Mouse (Mus musculus): ENCODE measurements at regions not wholly inside any gene's neighbourhood (a gene's known extent, or its start where the extent isn't known, plus 50 kb on each side); places are given as distances from the start of the nearest gene placed in this dataset.
A peak's percentile ranks its signal among the peaks of the same experiment; 100 is the strongest.
"Not testable (repeated sequence)": the region's sequence is repeated elsewhere in the genome, so short reads cannot be mapped to it uniquely, and the experiment has no call there.

DNA sequence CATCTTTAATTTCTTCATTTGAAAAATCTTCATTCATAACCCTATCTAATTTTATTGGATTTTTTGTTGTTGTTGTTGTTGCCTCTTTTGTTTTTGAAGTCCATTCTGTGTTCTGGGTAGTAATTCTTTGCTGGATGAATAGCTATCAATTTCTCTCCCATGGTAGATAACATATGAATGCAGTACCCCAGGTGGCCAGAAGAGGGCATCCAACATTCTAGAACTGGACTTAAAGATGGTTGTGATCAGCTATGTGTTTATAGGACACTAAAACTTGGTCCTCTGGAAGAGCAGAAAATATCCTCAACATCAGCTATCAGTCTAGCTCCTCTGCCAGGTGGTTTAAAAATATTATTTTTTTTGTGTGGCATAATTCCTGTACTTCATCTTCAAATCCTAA, 73.0 kb downstream of the Prl2c3 start:
- H3K9me3 ChIP-seq; ATAC-seq (ENCODE audit: borderline replicate concordance, extremely low read depth, low FRiP score, low TSS enrichment); H3K36me3 ChIP-seq; H3K4me1 ChIP-seq; H3K27me3 ChIP-seq; H3K4me2 ChIP-seq; H3K9ac ChIP-seq; H3K27ac ChIP-seq; H3K4me3 ChIP-seq: not testable (repeated sequence)

DNA sequence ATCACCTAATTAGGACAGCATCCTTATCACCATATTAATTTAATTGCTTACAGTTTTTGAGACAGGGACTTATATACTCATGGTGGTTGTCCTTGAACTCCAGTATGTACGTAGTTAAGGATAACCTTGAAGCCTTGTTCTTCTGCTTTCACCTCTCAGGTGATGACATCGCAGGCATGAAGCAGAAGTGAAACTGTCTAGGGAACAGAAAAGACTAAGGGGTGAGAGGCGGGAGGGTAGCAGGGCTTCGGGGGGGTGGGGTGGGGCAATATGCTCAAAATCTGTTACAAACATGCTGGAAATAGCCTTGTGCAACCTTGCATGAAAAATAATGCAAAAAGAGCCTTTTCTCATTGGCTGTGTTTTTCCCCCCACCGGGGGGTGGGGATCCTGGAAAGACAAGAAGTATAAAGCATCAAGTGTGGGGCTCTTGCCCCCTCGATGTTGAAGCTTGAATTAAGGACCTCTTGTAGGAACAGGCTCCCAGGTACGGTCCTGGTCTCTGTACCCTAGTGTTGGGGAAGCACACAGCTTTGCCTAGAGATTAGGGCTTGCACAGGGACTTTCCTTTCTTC, 81.8 kb downstream of the Prl2c3 start:
- not testable (repeated sequence) for H3K4me1 ChIP-seq; H3K4me3 ChIP-seq; H3K9me3 ChIP-seq; H3K36me3 ChIP-seq; H3K27ac ChIP-seq; H3K27me3 ChIP-seq; H3K9ac ChIP-seq; H3K4me2 ChIP-seq; ATAC-seq (ENCODE audit: borderline replicate concordance, extremely low read depth, low FRiP score, low TSS enrichment)
- WGBS: 88% methylated on average over 7 of the region's 7 CpGs

GRCm38 (mm10) chr13:12711471-12712273, 88.2 kb downstream of the Prl2c3 start:
- H3K9ac ChIP-seq: no peak overlapping the region
- no peak overlapping the region for H3K4me3 ChIP-seq
- no peaks in the 10 kb centered on the region for H3K27me3 ChIP-seq
- no peak overlapping the region for H3K27ac ChIP-seq
- 65% methylated on average over 7 of the region's 7 CpGs for WGBS
- ATAC-seq (ENCODE audit: borderline replicate concordance, extremely low read depth, low FRiP score, low TSS enrichment): no peak
- no peaks in the 10 kb centered on the region for H3K36me3 ChIP-seq
- H3K9me3 ChIP-seq: no peaks in the 10 kb centered on the region
- H3K4me2 ChIP-seq: no peak overlapping the region
- H3K4me1 ChIP-seq: no peaks in the 10 kb centered on the region

- not testable (repeated sequence) for H3K36me3 ChIP-seq
- H3K4me3 ChIP-seq: peak overlapping the region; percentile 23
Observed at GRCm38 (mm10) chr13:12702804-12703612, 96.9 kb downstream of the Prl2c3 start.

DNA sequence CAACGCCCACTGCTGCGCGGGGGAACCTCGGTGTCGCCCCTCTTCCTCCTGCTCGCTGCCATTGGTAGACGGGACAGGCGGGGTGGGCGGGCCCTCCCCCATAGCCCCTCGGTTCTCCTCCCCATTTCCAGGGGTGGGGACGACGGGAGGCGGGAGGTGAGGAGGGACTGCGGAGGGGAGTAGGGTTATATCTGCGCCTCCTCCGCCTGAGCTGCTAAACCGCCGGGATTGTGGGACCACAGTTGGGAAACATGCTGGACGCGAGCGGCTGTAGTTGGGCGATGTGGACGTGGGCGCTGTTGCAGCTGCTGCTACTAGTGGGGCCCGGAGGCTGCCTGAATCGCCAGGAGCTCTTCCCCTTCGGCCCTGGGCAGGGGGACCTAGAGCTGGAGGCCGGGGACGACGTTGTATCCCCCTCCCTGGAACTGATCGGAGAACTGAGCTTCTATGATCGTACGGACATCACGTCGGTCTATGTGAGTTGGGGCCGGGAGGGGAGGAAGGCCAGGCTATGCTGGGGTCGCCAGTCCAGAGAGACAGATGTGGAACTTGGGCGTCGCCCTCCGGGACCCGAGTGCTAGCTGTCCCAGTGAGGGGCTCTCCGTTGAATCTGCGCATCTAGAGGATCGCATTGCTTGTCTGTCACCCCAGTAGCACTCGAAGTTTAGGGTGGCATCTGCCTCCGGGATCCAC, 97.6 kb downstream of the Prl2c3 start:
- H3K9me3 ChIP-seq, H3K9ac ChIP-seq, H3K36me3 ChIP-seq, H3K4me1 ChIP-seq, H3K27me3 ChIP-seq, H3K27ac ChIP-seq: not testable (repeated sequence)
- Histone ChIP-seq H3K4me3 (peak overlapping the region; percentile 31), H3K4me2 (peak overlapping the region; percentile 49)
- peak; percentile 85 for ATAC-seq (ENCODE audit: borderline replicate concordance, extremely low read depth, low FRiP score, low TSS enrichment)
- under 1% methylated on average over 28 of the region's 46 CpGs for WGBS

More at GRCm38 (mm10) chr13:12702804-12703612, 96.9 kb downstream of the Prl2c3 start:
- not testable (repeated sequence) for H3K9me3 ChIP-seq, H3K27ac ChIP-seq, H3K27me3 ChIP-seq, H3K4me1 ChIP-seq, H3K9ac ChIP-seq
- peak; percentile 58 for ATAC-seq (ENCODE audit: borderline replicate concordance, extremely low read depth, low FRiP score, low TSS enrichment)
- WGBS: 1% methylated on average over 18 of the region's 27 CpGs
- H3K4me2 ChIP-seq: peak overlapping the region; percentile 44

GRCm38 (mm10) chr13:12693593-12694118, 106.2 kb downstream of the Prl2c3 start:
- H3K4me2 ChIP-seq; H3K4me1 ChIP-seq; H3K9ac ChIP-seq; H3K4me3 ChIP-seq; H3K36me3 ChIP-seq; ATAC-seq (ENCODE audit: borderline replicate concordance, extremely low read depth, low FRiP score, low TSS enrichment); H3K27ac ChIP-seq; H3K9me3 ChIP-seq; H3K27me3 ChIP-seq: not testable (repeated sequence)
- WGBS: 47% methylated on average over 6 of the region's 7 CpGs

- WGBS: no CpG with 5 or more reads among the region's 1 CpGs
- not testable (repeated sequence) for H3K27ac ChIP-seq; H3K9me3 ChIP-seq; H3K9ac ChIP-seq; H3K36me3 ChIP-seq; H3K4me3 ChIP-seq; ATAC-seq (ENCODE audit: borderline replicate concordance, extremely low read depth, low FRiP score, low TSS enrichment); H3K4me2 ChIP-seq; H3K4me1 ChIP-seq; H3K27me3 ChIP-seq
Observed at GRCm38 (mm10) chr13:12688778-12689177, 111.1 kb downstream of the Prl2c3 start.

DNA sequence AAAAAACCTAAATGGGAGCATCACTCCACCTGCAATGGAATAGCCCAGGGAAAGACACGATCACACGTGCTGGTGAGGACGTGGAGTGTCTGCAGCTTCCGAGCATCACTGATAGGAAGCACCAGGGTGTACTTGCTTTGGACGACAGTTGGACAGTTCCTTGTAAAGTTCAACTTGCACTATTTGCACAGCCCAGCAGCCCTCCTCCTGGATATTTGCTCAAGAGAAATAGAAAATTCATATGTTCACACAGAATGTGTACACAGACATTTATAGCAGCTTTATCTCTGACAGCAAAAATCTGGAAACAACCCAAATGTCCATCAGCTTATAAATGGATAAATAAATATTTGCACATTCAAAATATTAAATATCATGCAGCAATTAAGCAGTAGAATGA, 111.7 kb downstream of the Prl2c3 start:
- H3K27ac ChIP-seq, H3K9me3 ChIP-seq: not testable (repeated sequence)
- 38% methylated on average over 3 of the region's 5 CpGs for WGBS

GRCm38 (mm10) chr13:12680954-12681571, 115.4 kb downstream of the Ero1lb start:
- H3K4me2 ChIP-seq, H3K9me3 ChIP-seq, H3K4me3 ChIP-seq, H3K4me1 ChIP-seq, H3K9ac ChIP-seq, H3K36me3 ChIP-seq, H3K27ac ChIP-seq, H3K27me3 ChIP-seq: not testable (repeated sequence)
- 64% methylated on average over 5 of the region's 6 CpGs for WGBS
- peak; percentile 46; the same call in 1 of the 2 replicates for ATAC-seq (ENCODE audit: borderline replicate concordance, extremely low read depth, low FRiP score, low TSS enrichment)

More for the DNA sequence above, 111.7 kb downstream of the Prl2c3 start:
- H3K4me3 ChIP-seq; ATAC-seq (ENCODE audit: borderline replicate concordance, extremely low read depth, low FRiP score, low TSS enrichment); H3K9ac ChIP-seq; H3K4me1 ChIP-seq; H3K36me3 ChIP-seq; H3K27me3 ChIP-seq; H3K4me2 ChIP-seq: not testable (repeated sequence)

DNA sequence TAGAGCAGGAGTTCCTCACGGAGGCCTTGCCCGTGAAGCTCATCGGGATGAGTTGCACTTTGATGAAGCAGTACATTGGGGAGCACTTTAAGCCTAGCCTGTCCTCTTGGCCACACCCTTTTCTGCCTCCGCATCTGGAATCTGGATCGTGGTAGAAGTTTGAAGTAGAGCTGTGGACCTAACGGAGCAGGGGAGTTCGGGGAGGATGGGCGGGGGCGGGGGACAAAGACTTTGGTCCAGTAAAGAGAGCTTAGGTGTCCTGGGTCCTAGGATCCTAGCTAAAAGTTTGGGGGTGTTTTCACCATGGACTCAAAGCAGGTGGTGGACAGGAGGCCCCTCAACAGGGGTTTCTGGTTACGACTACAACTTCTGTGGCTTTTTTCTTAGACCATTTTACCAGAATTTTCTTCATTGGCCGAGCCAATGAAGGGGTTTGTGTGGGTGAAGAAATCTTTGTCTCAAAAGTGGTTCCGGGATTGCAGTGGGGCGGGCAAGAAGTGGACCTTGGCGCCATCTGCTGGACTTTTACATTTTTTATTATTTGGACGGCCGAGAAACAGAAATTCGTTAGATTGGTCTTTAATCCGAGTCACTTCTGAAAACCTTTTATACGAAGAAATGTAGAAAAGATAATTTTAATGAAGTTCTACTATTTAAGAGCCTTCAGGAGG, 114.7 kb downstream of the Ero1lb start:
- 13% methylated on average over 19 of the region's 19 CpGs for WGBS
- Histone ChIP-seq H3K4me3 (peak overlapping the region; percentile 25), H3K4me2 (peak overlapping the region; percentile 52)
- not testable (repeated sequence) for H3K36me3 ChIP-seq, H3K4me1 ChIP-seq, H3K27me3 ChIP-seq, H3K9me3 ChIP-seq, H3K9ac ChIP-seq, H3K27ac ChIP-seq
- peak; percentile 49; the same call in 1 of the 2 replicates for ATAC-seq (ENCODE audit: borderline replicate concordance, extremely low read depth, low FRiP score, low TSS enrichment)

- H3K4me3 ChIP-seq: no peak overlapping the region
- no peak for ATAC-seq (ENCODE audit: borderline replicate concordance, extremely low read depth, low FRiP score, low TSS enrichment)
- no peaks in the 10 kb centered on the region for H3K36me3 ChIP-seq
- no peaks in the 10 kb centered on the region for H3K9me3 ChIP-seq
- H3K9ac ChIP-seq: no peak overlapping the region
- no peak overlapping the region for H3K4me2 ChIP-seq
- H3K27me3 ChIP-seq: no peaks in the 10 kb centered on the region
- H3K27ac ChIP-seq: no peak overlapping the region
- H3K4me1 ChIP-seq: 0 out of 2 replicates have a peak, but pooled peaks cover 3% of the 10 kb centered on the region
- 63% methylated on average over 2 of the region's 2 CpGs for WGBS
Observed at GRCm38 (mm10) chr13:12677372-12677771, 111.7 kb downstream of the Ero1lb start.

All from lung, embryonic 15.5 days (tissue).